Mouse (Mus musculus): ENCODE results near the gene Rhpn2.

The Rhpn2 gene

DNA sequence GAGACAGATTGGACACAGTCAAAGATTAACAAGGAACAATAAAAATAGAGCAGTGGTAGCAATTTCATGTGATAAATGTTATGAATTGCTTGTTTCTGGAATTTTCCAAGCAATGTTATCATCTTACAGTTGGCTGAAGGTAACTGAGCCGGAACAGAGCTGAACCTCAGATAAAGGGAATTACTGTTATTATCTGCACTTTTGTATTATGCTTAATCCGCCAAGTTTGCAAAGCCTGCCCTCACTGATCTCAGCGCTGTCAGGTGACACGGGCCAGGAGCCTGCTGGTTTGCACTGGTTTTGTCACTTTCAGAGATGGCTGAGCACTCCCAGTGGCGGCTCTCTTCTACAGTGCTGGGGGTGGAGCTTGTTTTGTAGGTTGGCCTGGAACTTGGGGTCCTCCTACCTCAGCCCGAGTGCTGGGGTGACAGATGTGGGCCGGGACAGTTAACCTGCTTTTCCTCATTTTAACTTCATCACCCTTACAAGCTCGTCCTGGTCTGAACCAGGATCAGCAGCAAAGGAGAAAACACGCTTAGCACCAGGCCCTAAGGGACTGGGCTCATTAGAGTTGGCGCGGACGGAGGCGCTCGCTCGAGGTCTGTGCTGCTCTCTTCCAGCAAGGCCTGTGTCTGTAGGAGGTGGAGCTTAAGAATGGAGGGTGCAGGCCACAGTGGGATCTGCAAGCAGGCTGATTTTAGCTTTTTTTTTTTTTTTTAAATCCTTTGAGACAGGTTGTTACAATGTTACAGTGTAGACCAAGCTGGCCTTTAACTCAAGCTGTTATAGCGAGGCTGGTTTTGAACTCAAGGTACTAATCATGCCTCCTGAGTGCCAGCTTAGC lies 39.4 kb downstream of the Rhpn2 start:
- H3K9me3 ChIP-seq (ENCODE audit: low read length), result no peaks in the 10 kb centered on the region

DNA sequence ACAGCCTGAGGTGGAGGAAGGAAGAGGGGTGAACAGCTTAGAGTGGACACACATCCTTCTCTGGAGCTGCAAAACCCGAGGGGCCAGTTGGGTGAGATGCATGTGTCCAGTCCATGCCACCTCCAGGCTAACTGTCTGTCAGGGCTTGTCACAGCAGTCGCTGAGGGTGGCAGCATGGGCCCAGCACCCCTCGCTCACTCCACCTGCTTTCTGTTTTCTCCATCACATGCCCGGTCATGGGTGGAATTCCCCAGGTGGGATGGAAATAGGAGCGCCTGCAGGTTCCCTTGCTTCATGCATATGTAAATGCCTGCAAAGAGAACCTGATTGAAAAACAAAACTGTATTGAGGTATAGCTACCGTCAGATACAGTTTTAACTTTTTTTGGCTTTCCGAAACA lies 40.3 kb downstream of the Rhpn2 start:
- H3K9me3 ChIP-seq (ENCODE audit: low read length), result no peaks in the 10 kb centered on the region
- peaks cover 31% of the 10 kb centered on the region for H3K36me3 ChIP-seq (ENCODE audit: insufficient read depth, low read length)
- 0 out of 2 replicates have a peak, but pooled peaks cover 3% of the 10 kb centered on the region for H3K27me3 ChIP-seq (ENCODE audit: insufficient read depth, low read length)
- peaks cover 56% of the 10 kb centered on the region for H3K4me1 ChIP-seq (replicated peaks; ENCODE audit: low read depth, low read length)
- H3K4me3 ChIP-seq (replicated peaks; ENCODE audit: low read length), result no peak overlapping the region
- TF ChIP-seq CTCF (conservative IDR thresholded peaks at IDR 0.05; ENCODE audit: low read length) (no peak), POU5F1 (IDR thresholded peaks at IDR 0.05; ENCODE audit: borderline replicate concordance, low read length) (no peak), NANOG (IDR thresholded peaks at IDR 0.05; ENCODE audit: borderline replicate concordance, low read length) (no peak)

More for the DNA sequence above, 39.4 kb downstream of the Rhpn2 start:
- Histone ChIP-seq H3K4me1 (replicated peaks; ENCODE audit: low read depth, low read length) (peaks cover 49% of the 10 kb centered on the region), H3K27me3 (ENCODE audit: insufficient read depth, low read length) (0 out of 2 replicates have a peak, but pooled peaks cover 3% of the 10 kb centered on the region), H3K4me3 (replicated peaks; ENCODE audit: low read length) (peak overlapping the region; percentile 35), H3K36me3 (ENCODE audit: insufficient read depth, low read length) (peaks cover 31% of the 10 kb centered on the region)
- no peak for TF ChIP-seq POU5F1 (IDR thresholded peaks at IDR 0.05; ENCODE audit: borderline replicate concordance, low read length)
- TF ChIP-seq CTCF (conservative IDR thresholded peaks at IDR 0.05; ENCODE audit: low read length), result no peak
- TF ChIP-seq NANOG (IDR thresholded peaks at IDR 0.05; ENCODE audit: borderline replicate concordance, low read length), result no peak

DNA sequence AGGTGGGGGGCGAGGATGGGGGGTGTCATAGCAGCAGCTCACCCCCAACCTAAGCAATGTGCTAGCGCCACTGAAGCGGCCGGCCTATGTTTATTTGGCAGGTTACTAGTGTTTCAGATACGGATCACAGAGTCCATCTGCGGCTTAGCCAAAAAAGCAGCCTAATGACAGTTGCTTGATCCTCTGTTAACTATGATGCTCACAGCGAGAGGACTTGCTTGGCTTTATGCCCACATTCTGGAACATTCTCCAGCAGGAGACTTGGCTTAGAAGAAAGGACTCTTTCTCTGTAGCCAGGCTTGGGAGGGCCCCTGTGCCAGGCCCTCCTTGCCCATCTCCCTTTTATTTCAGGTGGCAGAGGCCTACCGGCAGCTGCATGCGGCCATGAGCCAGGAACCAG lies 42.7 kb downstream of the Rhpn2 start:
- no peaks in the 10 kb centered on the region for H3K9me3 ChIP-seq (ENCODE audit: low read length)
- no peak for TF ChIP-seq CTCF (conservative IDR thresholded peaks at IDR 0.05; ENCODE audit: low read length)
- TF ChIP-seq POU5F1 (IDR thresholded peaks at IDR 0.05; ENCODE audit: borderline replicate concordance, low read length), result no peak
- no peak for TF ChIP-seq NANOG (IDR thresholded peaks at IDR 0.05; ENCODE audit: borderline replicate concordance, low read length)
- no peak overlapping the region for H3K4me3 ChIP-seq (replicated peaks; ENCODE audit: low read length)
- 0 out of 2 replicates have a peak, but pooled peaks cover 3% of the 10 kb centered on the region for H3K27me3 ChIP-seq (ENCODE audit: insufficient read depth, low read length)
- H3K4me1 ChIP-seq (replicated peaks; ENCODE audit: low read depth, low read length), result peaks cover 66% of the 10 kb centered on the region
- peaks cover 25% of the 10 kb centered on the region for H3K36me3 ChIP-seq (ENCODE audit: insufficient read depth, low read length)

- Histone ChIP-seq H3K36me3 (ENCODE audit: insufficient read depth, low read length) (peaks cover 22% of the 10 kb centered on the region), H3K9me3 (ENCODE audit: low read length) (no peaks in the 10 kb centered on the region), H3K4me3 (replicated peaks; ENCODE audit: low read length) (no peak overlapping the region; the same call in 1 of the 2 replicates), H3K27me3 (ENCODE audit: insufficient read depth, low read length) (no peaks in the 10 kb centered on the region), H3K4me1 (replicated peaks; ENCODE audit: low read depth, low read length) (peaks cover 63% of the 10 kb centered on the region)
- no peak for TF ChIP-seq NANOG (IDR thresholded peaks at IDR 0.05; ENCODE audit: borderline replicate concordance, low read length)
- TF ChIP-seq POU5F1 (IDR thresholded peaks at IDR 0.05; ENCODE audit: borderline replicate concordance, low read length), result no peak
- no peak for TF ChIP-seq CTCF (conservative IDR thresholded peaks at IDR 0.05; ENCODE audit: low read length)
These were observed 45.6 kb downstream of the Rhpn2 start for GRCm38 (mm10) chr7:35379492-35380119.

- peaks cover 21% of the 10 kb centered on the region for H3K36me3 ChIP-seq (ENCODE audit: insufficient read depth, low read length)
- H3K9me3 ChIP-seq (ENCODE audit: low read length), result no peaks in the 10 kb centered on the region
- no peaks in the 10 kb centered on the region for H3K27me3 ChIP-seq (ENCODE audit: insufficient read depth, low read length)
- H3K4me3 ChIP-seq (replicated peaks; ENCODE audit: low read length), result no peak overlapping the region
- H3K4me1 ChIP-seq (replicated peaks; ENCODE audit: low read depth, low read length), result peaks cover 59% of the 10 kb centered on the region
- TF ChIP-seq POU5F1 (IDR thresholded peaks at IDR 0.05; ENCODE audit: borderline replicate concordance, low read length) (no peak), CTCF (conservative IDR thresholded peaks at IDR 0.05; ENCODE audit: low read length) (no peak), NANOG (IDR thresholded peaks at IDR 0.05; ENCODE audit: borderline replicate concordance, low read length) (no peak)
These were observed 46.4 kb downstream of the Rhpn2 start for GRCm38 (mm10) chr7:35380351-35380750.

DNA sequence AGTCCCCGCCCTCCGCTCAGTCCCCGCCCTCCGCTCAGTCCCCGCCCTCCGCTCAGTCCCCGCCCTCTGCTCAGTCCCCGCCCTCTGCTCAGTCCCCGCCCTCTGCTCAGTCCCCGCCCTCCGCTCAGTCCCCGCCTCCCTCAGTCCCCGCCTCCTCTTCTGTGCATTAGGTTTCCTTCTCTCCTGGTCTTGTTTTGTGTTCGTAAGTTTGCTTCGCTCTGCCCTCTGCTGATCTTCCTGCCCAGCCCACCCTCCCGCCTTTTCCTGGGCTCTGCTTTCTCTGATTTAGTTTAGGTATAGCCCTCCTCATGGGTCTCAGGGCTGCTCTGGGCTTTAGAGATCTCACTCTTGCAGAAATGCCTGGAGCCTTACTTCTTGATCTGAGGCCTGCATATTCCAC lies 47.9 kb downstream of the Rhpn2 start:
- H3K36me3 ChIP-seq (ENCODE audit: insufficient read depth, low read length), result peaks cover 19% of the 10 kb centered on the region
- TF ChIP-seq NANOG (IDR thresholded peaks at IDR 0.05; ENCODE audit: borderline replicate concordance, low read length) (no peak), CTCF (conservative IDR thresholded peaks at IDR 0.05; ENCODE audit: low read length) (no peak), POU5F1 (IDR thresholded peaks at IDR 0.05; ENCODE audit: borderline replicate concordance, low read length) (no peak)

DNA sequence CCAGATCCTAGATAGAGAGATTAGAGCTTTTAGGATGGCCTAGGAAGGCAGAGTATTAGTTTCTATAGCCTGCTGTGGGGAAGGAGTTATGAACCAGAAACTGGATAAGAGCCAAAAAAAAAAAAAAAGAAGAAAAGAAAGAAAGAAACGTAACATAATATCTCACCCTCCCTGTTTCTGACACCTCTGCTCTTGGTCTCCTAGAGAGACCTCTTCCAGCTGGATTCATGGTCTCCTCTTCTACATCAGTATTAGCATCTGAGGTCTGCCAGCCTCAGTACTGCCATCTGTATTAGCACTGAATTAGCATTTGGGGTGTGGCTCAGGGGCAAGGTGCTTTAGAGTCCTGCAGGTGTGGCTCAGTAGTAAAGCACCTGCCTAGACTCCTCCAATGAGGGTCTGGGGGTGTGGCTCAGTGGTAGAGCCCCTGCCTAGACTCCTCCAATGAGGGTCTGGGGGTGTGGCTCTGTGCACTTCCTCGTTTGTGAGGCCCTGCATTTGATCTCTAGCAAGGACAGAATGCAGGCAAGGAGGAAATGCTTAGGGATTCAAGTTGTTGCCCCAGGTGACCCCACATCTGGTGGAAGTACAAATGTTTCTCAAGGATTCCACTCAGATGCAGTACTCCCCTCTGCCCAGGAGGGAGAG lies 48.9 kb downstream of the Rhpn2 start:
- H3K9me3 ChIP-seq (ENCODE audit: low read length), result no peaks in the 10 kb centered on the region
- TF ChIP-seq NANOG (IDR thresholded peaks at IDR 0.05; ENCODE audit: borderline replicate concordance, low read length), result no peak
- no peak for TF ChIP-seq CTCF (conservative IDR thresholded peaks at IDR 0.05; ENCODE audit: low read length)
- no peak for TF ChIP-seq POU5F1 (IDR thresholded peaks at IDR 0.05; ENCODE audit: borderline replicate concordance, low read length)
- H3K27me3 ChIP-seq (ENCODE audit: insufficient read depth, low read length), result no peaks in the 10 kb centered on the region
- peaks cover 73% of the 10 kb centered on the region for H3K4me1 ChIP-seq (replicated peaks; ENCODE audit: low read depth, low read length)
- peak overlapping the region; percentile 61 for H3K4me3 ChIP-seq (replicated peaks; ENCODE audit: low read length)
- H3K36me3 ChIP-seq (ENCODE audit: insufficient read depth, low read length), result peaks cover 24% of the 10 kb centered on the region

More for the DNA sequence above, 47.9 kb downstream of the Rhpn2 start:
- Histone ChIP-seq H3K9me3 (ENCODE audit: low read length) (no peaks in the 10 kb centered on the region), H3K4me1 (replicated peaks; ENCODE audit: low read depth, low read length) (peaks cover 67% of the 10 kb centered on the region), H3K27me3 (ENCODE audit: insufficient read depth, low read length) (no peaks in the 10 kb centered on the region), H3K4me3 (replicated peaks; ENCODE audit: low read length) (peak overlapping the region; percentile 57; the same call in 1 of the 2 replicates)

DNA sequence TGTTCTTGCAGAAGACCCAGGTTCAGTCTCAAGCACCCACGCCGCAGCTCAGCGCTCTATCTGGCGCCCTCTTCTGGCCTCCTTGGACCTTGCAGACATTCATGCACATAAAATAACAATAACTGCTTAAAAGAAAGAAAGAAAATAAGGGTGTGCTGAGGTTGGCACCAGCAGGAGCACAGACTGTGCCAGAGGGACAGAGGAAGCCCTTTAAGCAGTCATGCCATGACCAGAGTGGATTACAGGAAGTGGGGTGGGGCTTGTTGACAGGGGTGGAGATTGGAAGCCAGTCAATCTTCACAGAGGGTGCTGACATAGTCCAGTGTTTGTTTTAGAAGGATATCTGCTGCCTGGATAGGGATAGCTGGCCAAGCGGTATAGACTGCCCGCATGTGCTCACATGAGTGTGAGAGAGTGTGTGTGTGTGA lies 52.6 kb downstream of the Rhpn2 start:
- Histone ChIP-seq H3K4me3 (replicated peaks; ENCODE audit: low read length) (no peak overlapping the region), H3K9me3 (ENCODE audit: low read length) (no peaks in the 10 kb centered on the region), H3K4me1 (replicated peaks; ENCODE audit: low read depth, low read length) (peaks cover 77% of the 10 kb centered on the region), H3K27me3 (ENCODE audit: insufficient read depth, low read length) (no peaks in the 10 kb centered on the region), H3K36me3 (ENCODE audit: insufficient read depth, low read length) (peaks cover 37% of the 10 kb centered on the region)
- no peak for TF ChIP-seq NANOG (IDR thresholded peaks at IDR 0.05; ENCODE audit: borderline replicate concordance, low read length)
- TF ChIP-seq POU5F1 (IDR thresholded peaks at IDR 0.05; ENCODE audit: borderline replicate concordance, low read length), result no peak
- peak; percentile 85 for TF ChIP-seq CTCF (conservative IDR thresholded peaks at IDR 0.05; ENCODE audit: low read length)

Measured in E14TG2a.4 (cell line).